Mouse (Mus musculus): ENCODE measurements around the gene App.

DNA sequence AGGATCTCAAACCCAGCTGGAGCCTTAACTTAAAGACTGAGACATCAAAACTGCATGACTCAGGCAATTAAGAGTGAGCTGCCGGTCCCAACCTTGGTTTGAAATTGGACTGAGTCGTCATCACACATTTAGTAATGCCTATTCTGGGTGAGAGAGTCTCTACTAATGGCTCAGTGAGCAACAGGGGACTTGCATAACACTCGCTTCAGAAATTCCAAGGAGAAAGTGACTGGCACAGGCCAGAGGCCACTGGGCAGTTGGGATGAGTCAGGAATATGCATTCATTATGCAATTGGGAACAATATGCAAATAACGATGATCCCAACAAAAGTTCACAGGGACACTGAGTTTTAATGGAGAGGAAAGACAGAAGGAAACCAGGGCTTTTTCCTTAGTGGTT is 111.8 kb downstream of the App start:
- TF ChIP-seq POLR2A (IDR thresholded peaks at IDR 0.05; ENCODE audit: borderline replicate concordance, low read depth, low read length) (no peak), CTCF (IDR thresholded peaks at IDR 0.05; ENCODE audit: low read depth, low read length) (no peak)

Measured in bone marrow macrophage, adult 2 months (primary cell).